Mouse (Mus musculus) liver, adult 2 months (tissue): Measurements from ENCODE around the gene Hs6st3. TPM values are rescaled to one million over a fixed set of nuclear protein-coding genes. Genes with fewer than 3 reads are reported as not detected.

Experiments used
- DNase-seq: peaks from one replicate; pipeline ENCODE4 v3.0.0-alpha.2; 2011; ENCODE audit warnings: low read depth, low spot score; ENCODE audit errors: extremely low read depth
- H3K27ac ChIP-seq: fragments of 200-500 bp; replicated peaks from 2 replicates; pipeline ENCODE4 v1.5.1; 2012; ENCODE audit warnings: low read depth, mild to moderate bottlenecking, control low read depth, inconsistent platforms, low read length; ENCODE audit not compliant: insufficient read depth
- H3K27me3 ChIP-seq: fragments of 200-500 bp; 2 replicates; pipeline ENCODE4 v1.6.1; 2012; ENCODE audit warnings: mild to moderate bottlenecking, moderate library complexity, low read length, inconsistent platforms; ENCODE audit not compliant: control insufficient read depth, insufficient read depth
- H3K36me3 ChIP-seq: fragments of 200-500 bp; 2 replicates; pipeline ENCODE4 v1.6.1; 2012; ENCODE audit warnings: low read length, inconsistent platforms; ENCODE audit not compliant: control insufficient read depth, insufficient read depth
- H3K4me1 ChIP-seq: fragments of 200-500 bp; 2 replicates; pipeline ENCODE4 v1.6.1; 2011; ENCODE audit warnings: low read length; ENCODE audit not compliant: control insufficient read depth, insufficient read depth
- H3K4me3 ChIP-seq: fragments of 200-500 bp; 2 replicates; pipeline ENCODE4 v1.5.1; 2011; ENCODE audit warnings: low read depth, mild to moderate bottlenecking, control low read depth, low read length, moderate library complexity; ENCODE audit not compliant: insufficient read depth
- H3K79me2 ChIP-seq: fragments of 200-500 bp; 2 replicates; pipeline ENCODE4 v1.6.1; 2012; ENCODE audit warnings: inconsistent platforms, mild to moderate bottlenecking, low read length, moderate library complexity; ENCODE audit not compliant: control insufficient read depth, insufficient read depth
- H3K9ac ChIP-seq: fragments of 200-500 bp; 2 replicates; pipeline ENCODE4 v1.6.1; 2012; ENCODE audit warnings: low read depth, mild to moderate bottlenecking, control low read depth, inconsistent platforms, low read length
- CTCF ChIP-seq: fragments of 200-500 bp; IDR thresholded peaks from 2 replicates; pipeline ENCODE4 v1.5.1; 2011; ENCODE audit warnings: low read depth, low read length, control low read depth
- POLR2A ChIP-seq: fragments of 200-500 bp; IDR thresholded peaks from 2 replicates; pipeline ENCODE4 v1.6.1; 2011; ENCODE audit warnings: low read length, control low read depth; ENCODE audit not compliant: insufficient read depth; ENCODE audit errors: extremely low read depth
- WGBS: fragments of 180-500 bp; shearing (Covaris S2); methylation state at CpG from one replicate; pipeline ENCODE4 v1.1.7; 2018; 5-methylcytosine and 5-hydroxymethylcytosine counted together
- polyA plus RNA-seq: library from polyadenylated mRNA; depleted of rRNA; stranded (reverse); fragments of >200 nt; gene quantifications from 2 replicates; pipeline ENCODE4 v1.2.3, GENCODE M21; 2012
- total RNA-seq: library from RNA; depleted of rRNA; stranded (reverse); fragments of >200 nt; gene quantifications from 2 replicates; pipeline ENCODE4 v1.2.3, GENCODE M21; 2014

The Hs6st3 gene
- total and polyA plus RNA-seq, 2 experiments = 0.06 to 0.09 TPM

GRCm38 (mm10) chr14:119667421-119667820, 529.3 kb downstream of the Hs6st3 start:
- no peaks in the 10 kb centered on the region for H3K36me3 ChIP-seq
- no peak for DNase-seq
- 86% methylated on average over 1 of the region's 1 CpGs for WGBS
- no peak for TF ChIP-seq POLR2A
- no peak for TF ChIP-seq CTCF
- H3K79me2 ChIP-seq = no peaks in the 10 kb centered on the region
- H3K27ac ChIP-seq = no peak overlapping the region
- no peaks in the 10 kb centered on the region for H3K27me3 ChIP-seq
- no peak overlapping the region for H3K4me3 ChIP-seq
- H3K4me1 ChIP-seq = no peaks in the 10 kb centered on the region
- H3K9ac ChIP-seq = no peak overlapping the region

DNA sequence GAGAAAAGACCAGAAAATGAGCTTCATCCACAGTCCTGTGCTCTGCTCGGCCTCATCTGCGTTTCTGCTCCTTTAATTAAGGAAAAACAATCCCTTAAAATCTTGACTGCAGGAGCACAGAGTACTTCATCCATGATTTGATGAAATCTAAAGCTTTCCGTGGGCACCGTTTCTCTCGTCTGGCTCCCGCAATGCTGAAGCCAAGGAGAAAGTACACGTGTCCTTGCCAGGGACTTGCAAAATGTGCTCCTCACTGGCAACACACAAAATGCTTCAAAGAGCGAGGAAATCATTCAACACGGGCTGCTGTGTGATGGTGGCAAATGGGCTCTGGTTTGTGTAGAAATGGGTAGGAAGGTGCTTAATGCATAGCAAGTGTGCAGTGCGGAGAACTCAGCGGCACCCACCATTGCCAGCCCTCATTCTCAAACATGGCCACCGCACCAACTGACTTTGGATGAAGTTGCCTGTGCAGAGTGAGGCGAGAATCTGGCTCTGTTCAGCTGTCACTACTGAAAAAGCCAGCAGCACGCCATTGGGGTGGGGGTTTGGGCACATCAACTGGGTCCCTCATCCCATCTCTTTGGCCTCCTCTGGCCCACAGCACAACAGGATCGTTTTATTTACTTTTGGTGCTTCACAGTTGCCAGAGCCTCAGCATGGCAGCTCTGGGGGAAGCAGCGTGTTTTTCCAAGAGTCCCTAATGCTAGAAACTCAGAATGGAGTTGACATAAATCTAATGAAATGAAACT, 532.9 kb downstream of the Hs6st3 start:
- WGBS = 85% methylated on average over 16 of the region's 16 CpGs
- Histone ChIP-seq H3K27ac (no peak overlapping the region), H3K4me3 (no peak overlapping the region), H3K4me1 (no peaks in the 10 kb centered on the region), H3K9ac (no peak overlapping the region), H3K79me2 (no peaks in the 10 kb centered on the region), H3K36me3 (no peaks in the 10 kb centered on the region), H3K27me3 (no peaks in the 10 kb centered on the region)
- TF ChIP-seq CTCF = no peak
- no peak for TF ChIP-seq POLR2A
- DNase-seq = no peak

- Histone ChIP-seq H3K9ac (no peak overlapping the region), H3K4me1 (no peaks in the 10 kb centered on the region), H3K4me3 (no peak overlapping the region), H3K27me3 (no peaks in the 10 kb centered on the region), H3K79me2 (no peaks in the 10 kb centered on the region), H3K27ac (no peak overlapping the region), H3K36me3 (no peaks in the 10 kb centered on the region)
- WGBS = 82% methylated on average over 11 of the region's 11 CpGs
- TF ChIP-seq CTCF (no peak), POLR2A (no peak)
- no peak for DNase-seq
Measured at GRCm38 (mm10) chr14:119678574-119678973, 540.4 kb downstream of the Hs6st3 start.

GRCm38 (mm10) chr14:119680052-119680451, 541.9 kb downstream of the Hs6st3 start:
- H3K36me3 ChIP-seq = no peaks in the 10 kb centered on the region
- WGBS = 81% methylated on average over 4 of the region's 4 CpGs
- TF ChIP-seq POLR2A (no peak), CTCF (no peak)
- H3K27me3 ChIP-seq = no peaks in the 10 kb centered on the region
- no peak overlapping the region for H3K4me3 ChIP-seq
- H3K79me2 ChIP-seq = no peaks in the 10 kb centered on the region
- H3K9ac ChIP-seq = no peak overlapping the region
- no peak overlapping the region for H3K27ac ChIP-seq
- DNase-seq = no peak
- H3K4me1 ChIP-seq = no peaks in the 10 kb centered on the region

GRCm38 (mm10) chr14:119687885-119688284, 549.7 kb downstream of the Hs6st3 start:
- Histone ChIP-seq H3K4me3 (no peak overlapping the region), H3K79me2 (no peaks in the 10 kb centered on the region), H3K27me3 (no peaks in the 10 kb centered on the region), H3K36me3 (no peaks in the 10 kb centered on the region), H3K9ac (no peak overlapping the region), H3K4me1 (no peaks in the 10 kb centered on the region), H3K27ac (no peak overlapping the region)
- TF ChIP-seq POLR2A = no peak
- TF ChIP-seq CTCF = no peak
- WGBS = 66% methylated on average over 2 of the region's 2 CpGs
- DNase-seq = no peak

DNA sequence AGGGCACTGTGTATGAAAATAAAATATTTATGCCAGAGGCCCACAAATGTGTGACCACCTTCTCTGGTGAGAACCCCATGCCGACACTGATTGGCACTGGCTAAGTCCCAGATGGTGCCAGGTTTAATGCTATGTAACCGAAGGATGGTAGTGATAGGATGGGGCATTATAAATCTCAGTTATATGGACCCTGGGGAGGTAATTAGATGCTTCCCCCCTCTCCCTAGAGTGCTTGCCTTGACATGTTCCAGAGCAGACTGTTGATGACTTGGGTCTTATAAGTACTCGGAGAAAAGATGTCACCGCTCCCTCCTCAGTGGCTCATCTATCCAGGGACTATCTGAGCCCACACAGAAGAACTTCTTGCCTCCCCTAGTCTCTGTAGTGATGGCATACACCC, 561.8 kb downstream of the Hs6st3 start:
- no peaks in the 10 kb centered on the region for H3K79me2 ChIP-seq

More for the DNA sequence above, 561.8 kb downstream of the Hs6st3 start:
- Histone ChIP-seq H3K4me1 (no peaks in the 10 kb centered on the region), H3K36me3 (no peaks in the 10 kb centered on the region), H3K27ac (no peak overlapping the region), H3K4me3 (no peak overlapping the region), H3K9ac (no peak overlapping the region), H3K27me3 (no peaks in the 10 kb centered on the region)
- DNase-seq = no peak
- WGBS = 90% methylated on average over 4 of the region's 4 CpGs
- no peak for TF ChIP-seq POLR2A
